Mouse (Mus musculus): ENCODE measurements around the gene Defb19. TPM values are rescaled to one million over a fixed set of nuclear protein-coding genes. Genes with fewer than 3 reads are reported as not detected.

Defb19 gene
- total and polyA plus RNA-seq, 2 experiments from 2014 or later, result not detected

GRCm38 (mm10) chr2:152608719-152609118 lies 28.6 kb upstream of the Defb19 start:
- Histone ChIP-seq H3K4me3 (ENCODE audit: low read depth, low read length) (no peak overlapping the region), H3K9me3 (ENCODE audit: low read length) (no peaks in the 10 kb centered on the region; the same call in 1 of the 2 replicates), H3K4me1 (ENCODE audit: insufficient read depth) (no peaks in the 10 kb centered on the region), H3K27me3 (ENCODE audit: insufficient read depth, low read length) (no peaks in the 10 kb centered on the region), H3K9ac (no peak overlapping the region), H3K4me2 (ENCODE audit: low read depth) (no peak overlapping the region), H3K27ac (ENCODE audit: low read depth, low read length) (no peak overlapping the region), H3K36me3 (ENCODE audit: insufficient read depth) (no peaks in the 10 kb centered on the region)
- no peak for ATAC-seq
- no peak for DNase-seq
- 0 out of 2 replicates have a peak, but pooled peaks have one; percentile 13 for TF ChIP-seq CTCF (IDR thresholded peaks at IDR 0.05; ENCODE audit: low read depth)
- WGBS, result 94% methylated on average over 1 of the region's 1 CpGs

GRCm38 (mm10) chr2:152607746-152608145 lies 27.6 kb upstream of the Defb19 start:
- WGBS, result 76% methylated on average over 6 of the region's 6 CpGs
- Histone ChIP-seq H3K4me3 (ENCODE audit: low read depth, low read length) (no peak overlapping the region), H3K9me3 (ENCODE audit: low read length) (no peaks in the 10 kb centered on the region; the same call in 1 of the 2 replicates), H3K9ac (no peak overlapping the region), H3K4me2 (ENCODE audit: low read depth) (no peak overlapping the region), H3K27me3 (ENCODE audit: insufficient read depth, low read length) (no peaks in the 10 kb centered on the region), H3K4me1 (ENCODE audit: insufficient read depth) (no peaks in the 10 kb centered on the region), H3K27ac (ENCODE audit: low read depth, low read length) (no peak overlapping the region), H3K36me3 (ENCODE audit: insufficient read depth) (no peaks in the 10 kb centered on the region)
- DNase-seq (no peak), ATAC-seq (no peak)
- no peak for TF ChIP-seq CTCF (IDR thresholded peaks at IDR 0.05; ENCODE audit: low read depth)

DNA sequence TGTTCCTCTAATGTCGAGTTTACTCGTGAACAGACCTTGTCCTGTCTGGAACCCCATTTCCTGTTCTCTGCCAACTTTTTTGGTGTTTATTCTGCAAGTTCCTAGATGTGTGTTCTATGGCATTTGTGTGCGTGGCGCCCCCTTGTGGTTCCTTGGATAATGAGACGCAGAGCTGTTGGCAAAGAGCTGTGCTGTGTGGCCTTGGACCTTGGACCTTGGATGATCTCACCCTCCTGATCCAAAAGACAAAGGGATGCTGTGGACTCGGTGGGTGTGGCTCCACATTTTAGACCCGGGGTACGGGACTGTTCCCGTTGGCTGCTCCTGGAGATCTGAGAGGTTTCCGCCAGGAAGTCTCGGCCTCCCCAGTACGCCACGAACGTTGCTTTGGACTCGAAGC lies 23.9 kb upstream of the Defb19 start, which contains the start of gene Defb36:
TSS of gene Defb36 (plus strand) at position 271 of the 400 bp plus-strand sequence.
- Histone ChIP-seq H3K4me1 (ENCODE audit: insufficient read depth) (no peaks in the 10 kb centered on the region), H3K4me3 (ENCODE audit: low read depth, low read length) (no peak within 1 kb of the TSS), H3K4me2 (ENCODE audit: low read depth) (no peak within 1 kb of the TSS), H3K9me3 (ENCODE audit: low read length) (no peaks in the 10 kb centered on the region; the same call in 1 of the 2 replicates), H3K36me3 (ENCODE audit: insufficient read depth) (no peaks in the 10 kb centered on the region), H3K27me3 (ENCODE audit: insufficient read depth, low read length) (no peaks in the 10 kb centered on the region), H3K9ac (no peak within 1 kb of the TSS), H3K27ac (ENCODE audit: low read depth, low read length) (no peak within 1 kb of the TSS)
- 83% methylated on average over 15 of the region's 15 CpGs for WGBS
- no peak for DNase-seq
- no peak for ATAC-seq
- peak; percentile 43 for TF ChIP-seq CTCF (IDR thresholded peaks at IDR 0.05; ENCODE audit: low read depth)

DNA sequence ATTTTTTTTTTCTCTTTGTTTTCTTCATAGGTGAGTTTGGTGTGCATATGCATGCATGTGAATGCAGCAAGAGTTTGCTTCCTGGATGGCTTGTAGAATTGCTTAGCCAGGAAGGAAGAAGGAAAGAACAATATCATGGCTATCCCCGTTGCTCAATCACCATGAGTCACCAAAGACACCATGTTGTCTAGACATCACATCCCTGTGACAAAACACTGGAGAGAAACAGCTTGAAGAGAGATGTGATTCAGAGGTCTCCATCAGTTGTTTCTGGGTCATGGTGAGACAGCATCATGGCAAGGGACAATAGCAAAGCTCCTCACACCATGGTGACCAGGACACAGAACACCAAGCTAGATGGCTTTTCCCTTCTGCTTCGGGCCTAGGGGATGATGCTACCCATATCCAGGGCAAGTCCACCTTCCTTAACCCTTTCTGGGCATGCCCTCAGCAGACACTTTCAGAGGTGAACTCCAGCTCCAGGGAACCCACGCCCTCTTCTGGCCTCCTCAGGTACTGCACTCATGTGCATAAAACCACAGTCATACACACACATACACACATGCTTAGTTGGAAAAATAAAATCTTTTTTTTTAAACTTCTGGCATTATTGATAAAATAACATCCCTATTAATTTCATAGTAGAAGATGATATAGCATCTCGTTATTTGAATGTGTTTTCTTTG lies 21.3 kb upstream of the Defb19 start:
- no peak for ATAC-seq

GRCm38 (mm10) chr2:152600076-152600475 lies 20.0 kb upstream of the Defb19 start:
- no peak overlapping the region for H3K9ac ChIP-seq
- no peaks in the 10 kb centered on the region for H3K27me3 ChIP-seq (ENCODE audit: insufficient read depth, low read length)
- H3K9me3 ChIP-seq (ENCODE audit: low read length), result no peaks in the 10 kb centered on the region
- no peak overlapping the region for H3K4me2 ChIP-seq (ENCODE audit: low read depth)
- no peak for ATAC-seq
- no peaks in the 10 kb centered on the region for H3K4me1 ChIP-seq (ENCODE audit: insufficient read depth)
- DNase-seq, result no peak
- H3K36me3 ChIP-seq (ENCODE audit: insufficient read depth), result no peaks in the 10 kb centered on the region
- no peak overlapping the region for H3K27ac ChIP-seq (ENCODE audit: low read depth, low read length)
- H3K4me3 ChIP-seq (ENCODE audit: low read depth, low read length), result no peak overlapping the region
- TF ChIP-seq CTCF (IDR thresholded peaks at IDR 0.05; ENCODE audit: low read depth), result no peak
- WGBS, result 90% methylated on average over 6 of the region's 6 CpGs

More for the DNA sequence above, 21.3 kb upstream of the Defb19 start:
- no peak overlapping the region for H3K4me2 ChIP-seq (ENCODE audit: low read depth)
- no peaks in the 10 kb centered on the region for H3K4me1 ChIP-seq (ENCODE audit: insufficient read depth)
- H3K9ac ChIP-seq, result no peak overlapping the region
- DNase-seq, result no peak
- H3K27me3 ChIP-seq (ENCODE audit: insufficient read depth, low read length), result no peaks in the 10 kb centered on the region
- no peak overlapping the region for H3K4me3 ChIP-seq (ENCODE audit: low read depth, low read length)
- no peak overlapping the region for H3K27ac ChIP-seq (ENCODE audit: low read depth, low read length)
- 72% methylated on average over 4 of the region's 4 CpGs for WGBS
- H3K36me3 ChIP-seq (ENCODE audit: insufficient read depth), result no peaks in the 10 kb centered on the region
- no peaks in the 10 kb centered on the region for H3K9me3 ChIP-seq (ENCODE audit: low read length)
- peak; percentile 35 for TF ChIP-seq CTCF (IDR thresholded peaks at IDR 0.05; ENCODE audit: low read depth)

DNA sequence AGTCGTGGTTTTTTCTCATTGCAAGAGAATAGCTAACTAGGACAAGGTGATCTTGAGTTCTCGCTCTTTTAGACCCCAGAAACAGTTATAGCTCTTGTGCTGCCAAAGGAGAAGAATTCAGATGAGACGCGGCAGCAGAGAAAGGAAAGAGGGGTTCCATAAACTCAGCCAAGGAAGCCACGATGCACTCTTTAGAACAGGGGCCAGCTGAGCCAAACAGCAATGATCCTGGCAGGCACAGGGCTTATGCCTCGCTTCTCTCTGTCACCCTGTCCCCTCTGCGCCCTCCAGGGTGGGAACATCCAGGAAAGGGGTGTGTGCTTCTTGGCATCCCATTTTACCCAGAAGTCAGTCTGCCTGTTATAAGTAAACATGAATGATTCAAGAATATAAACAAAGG lies 19.2 kb upstream of the Defb19 start, which contains the start of gene Defb45:
TSS of gene Defb45 (minus strand) at position 101 of the 400 bp plus-strand sequence.
- no peak within 1 kb of the TSS for H3K9ac ChIP-seq
- no peak within 1 kb of the TSS for H3K4me2 ChIP-seq (ENCODE audit: low read depth)
- DNase-seq, result no peak
- TF ChIP-seq CTCF (IDR thresholded peaks at IDR 0.05; ENCODE audit: low read depth), result no peak
- no peak within 1 kb of the TSS for H3K27ac ChIP-seq (ENCODE audit: low read depth, low read length)
- H3K9me3 ChIP-seq (ENCODE audit: low read length), result no peaks in the 10 kb centered on the region
- no peak within 1 kb of the TSS for H3K4me3 ChIP-seq (ENCODE audit: low read depth, low read length)
- 61% methylated on average over 7 of the region's 7 CpGs for WGBS
- no peaks in the 10 kb centered on the region for H3K4me1 ChIP-seq (ENCODE audit: insufficient read depth)
- no peaks in the 10 kb centered on the region for H3K27me3 ChIP-seq (ENCODE audit: insufficient read depth, low read length)
- no peak for ATAC-seq
- H3K36me3 ChIP-seq (ENCODE audit: insufficient read depth), result no peaks in the 10 kb centered on the region

DNA sequence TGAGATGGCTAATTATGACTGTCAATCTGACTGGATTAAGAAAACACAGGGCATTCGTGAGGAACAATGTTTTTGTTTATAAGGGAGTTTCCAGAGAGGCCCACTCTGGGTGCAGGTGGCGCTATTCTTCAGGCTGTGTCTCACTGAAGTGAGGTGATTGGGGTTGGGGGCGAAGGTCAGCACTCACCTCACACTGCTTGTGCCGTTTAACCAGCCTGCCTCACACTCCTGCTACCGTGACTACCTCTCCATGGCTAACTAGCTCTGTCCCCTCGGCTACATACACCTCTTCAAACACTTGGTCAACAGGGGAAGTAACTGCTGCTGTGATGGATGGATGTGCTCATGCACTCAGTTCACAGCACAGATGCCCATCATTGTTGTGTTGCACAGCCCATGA lies 8.9 kb upstream of the Defb19 start:
- no peak for DNase-seq
- WGBS, result 34% methylated on average over 6 of the region's 6 CpGs
- Histone ChIP-seq H3K9me3 (ENCODE audit: low read length) (no peaks in the 10 kb centered on the region), H3K4me2 (ENCODE audit: low read depth) (no peak overlapping the region), H3K9ac (no peak overlapping the region), H3K36me3 (ENCODE audit: insufficient read depth) (no peaks in the 10 kb centered on the region), H3K27ac (ENCODE audit: low read depth, low read length) (no peak overlapping the region), H3K27me3 (ENCODE audit: insufficient read depth, low read length) (no peaks in the 10 kb centered on the region), H3K4me1 (ENCODE audit: insufficient read depth) (no peaks in the 10 kb centered on the region), H3K4me3 (ENCODE audit: low read depth, low read length) (no peak overlapping the region)
- no peak for ATAC-seq
- no peak for TF ChIP-seq CTCF (IDR thresholded peaks at IDR 0.05; ENCODE audit: low read depth)
